Mouse (Mus musculus) heart, embryonic 14.5 days (tissue): ENCODE results near the gene Nup133. TPM values are rescaled to one million over a fixed set of nuclear protein-coding genes. Genes with fewer than 3 reads are reported as not detected.

Source experiments
- ATAC-seq: fragments of 200-750 bp; cut with Nextera tagmentation; 2 replicates; pipeline ENCODE4 v1.8.0; 2017; ENCODE audit warnings: low read depth, moderate TSS enrichment; ENCODE audit not compliant: insufficient number of reproducible peaks, insufficient read depth, low FRiP score
- H3K27ac ChIP-seq, 2 experiments: fragments of 200-500 bp in 1 of 2; fragments of 300-500 bp in 1 of 2; sonication (generic) in 1 of 2; replicated peaks in 1 of 2; 2 replicates each; pipeline ENCODE4 v1.5.1; 2012 to 2014; ENCODE audit warnings: low read depth in 2 of 2, low read length in 2 of 2, control low read depth in 1 of 2, mild to moderate bottlenecking in 1 of 2, mixed read lengths in 1 of 2; ENCODE audit not compliant: control insufficient read depth in 1 of 2, insufficient read depth in 1 of 2
- H3K27me3 ChIP-seq: fragments of 300-500 bp; sonication (generic); 2 replicates; pipeline ENCODE4 v1.6.1; 2014; ENCODE audit warnings: mild to moderate bottlenecking, low read length, control low read depth; ENCODE audit not compliant: control insufficient read depth, insufficient read depth
- H3K36me3 ChIP-seq: fragments of 300-500 bp; sonication (generic); 2 replicates; pipeline ENCODE4 v1.6.1; 2014; ENCODE audit warnings: mild to moderate bottlenecking, control low read depth, low read length, mixed read lengths; ENCODE audit not compliant: control insufficient read depth, insufficient read depth
- H3K4me1 ChIP-seq, 2 experiments: fragments of 200-500 bp in 1 of 2; fragments of 300-500 bp in 1 of 2; sonication (generic) in 1 of 2; 2 replicates each; pipeline ENCODE4 v1.6.1; 2012 to 2014; ENCODE audit warnings: low read length in 2 of 2, control low read depth in 1 of 2, mixed read lengths in 1 of 2; ENCODE audit not compliant: control insufficient read depth in 2 of 2, insufficient read depth in 2 of 2
- H3K4me2 ChIP-seq: fragments of 300-500 bp; sonication (generic); 2 replicates; pipeline ENCODE4 v1.6.1; 2014; ENCODE audit warnings: mild to moderate bottlenecking, low read length
- H3K4me3 ChIP-seq, 2 experiments: fragments of 200-500 bp in 1 of 2; fragments of 300-500 bp in 1 of 2; sonication (generic) in 1 of 2; 2 replicates each; pipeline ENCODE4 v1.5.1; 2012 to 2014; ENCODE audit warnings: low read length in 2 of 2, mild to moderate bottlenecking in 2 of 2, control low read depth in 1 of 2, low read depth in 1 of 2, moderate library complexity in 1 of 2; ENCODE audit not compliant: control insufficient read depth in 1 of 2, insufficient read depth in 1 of 2
- H3K9ac ChIP-seq: fragments of 300-500 bp; sonication (generic); 2 replicates; pipeline ENCODE4 v1.6.1; 2014; ENCODE audit warnings: mild to moderate bottlenecking, low read length
- H3K9me3 ChIP-seq: fragments of 300-500 bp; sonication (generic); 2 replicates; pipeline ENCODE4 v1.6.1; 2016; ENCODE audit warnings: low read length, control low read depth; ENCODE audit not compliant: control insufficient read depth
- WGBS: fragments of 180-500 bp; shearing (Covaris S2); extraction: QIAGEN DNeasy Blood & Tissue Kit; methylation state at CpG from one replicate; pipeline ENCODE4 v1.1.7; 2014; 5-methylcytosine and 5-hydroxymethylcytosine counted together
- polyA plus RNA-seq: library from polyadenylated mRNA; unstranded; fragments of >200 nt; fragmentation: Nextera tagmentation; extraction: Ambion mirVana; gene quantifications from 2 replicates; pipeline ENCODE4 v1.2.1, GENCODE M21; 2014

Gene Nup133
- polyA plus RNA-seq, 1 experiment from 2014 or later, result 24.2 TPM

- peak; percentile 96 for ATAC-seq
- Histone ChIP-seq H3K36me3 (no peaks in the 10 kb centered on the region), H3K9me3 (no peaks in the 10 kb centered on the region), H3K4me1 (peaks cover 23 to 26% of the 10 kb centered on the region in 2 experiments), H3K4me3 (peak within 1 kb of the TSS; percentile 77 to 93), H3K27ac (peak within 1 kb of the TSS; percentile 84 to 86), H3K27me3 (no peaks in the 10 kb centered on the region), H3K9ac (peak within 1 kb of the TSS; percentile 96), H3K4me2 (peak within 1 kb of the TSS; percentile 94)
- WGBS, result under 1% methylated on average over 39 of the region's 56 CpGs
These were observed 33.8 kb upstream of the Nup133 start, which contains the start of gene Abcb10 for GRCm38 (mm10) chr8:123982826-123983400. Gene Abcb10, minus strand, starts transcription at chr8:123983122.

- ATAC-seq, result peak; percentile 10; the same call in 1 of the 2 replicates
- Histone ChIP-seq H3K9ac (peak overlapping the region; percentile 96), H3K4me1 (peaks cover 25 to 31% of the 10 kb centered on the region in 2 experiments)
These were observed 33.3 kb upstream of the Nup133 start for GRCm38 (mm10) chr8:123982291-123982793.

GRCm38 (mm10) chr8:123981674-123982073, 32.6 kb upstream of the Nup133 start:
- H3K9ac ChIP-seq, result peak overlapping the region; percentile 96
- no peak overlapping the region for H3K27ac ChIP-seq
- peaks cover 25 to 31% of the 10 kb centered on the region in 2 experiments for H3K4me1 ChIP-seq
- H3K4me2 ChIP-seq, result peak overlapping the region; percentile 94
- H3K4me3 ChIP-seq, result peak overlapping the region; percentile 8 to 93; a peak in 3 of 4 replicates
- H3K27me3 ChIP-seq, result no peaks in the 10 kb centered on the region
- ATAC-seq, result no peak
- 41% methylated on average over 4 of the region's 4 CpGs for WGBS
- no peaks in the 10 kb centered on the region for H3K36me3 ChIP-seq
- H3K9me3 ChIP-seq, result no peaks in the 10 kb centered on the region

More at GRCm38 (mm10) chr8:123982291-123982793, 33.3 kb upstream of the Nup133 start:
- under 1% methylated on average over 48 of the region's 48 CpGs for WGBS
- Histone ChIP-seq H3K27me3 (no peaks in the 10 kb centered on the region), H3K36me3 (no peaks in the 10 kb centered on the region), H3K4me3 (peak overlapping the region; percentile 77 to 93), H3K27ac (peak overlapping the region; percentile 57 to 84), H3K9me3 (no peaks in the 10 kb centered on the region), H3K4me2 (peak overlapping the region; percentile 94)

- no peaks in the 10 kb centered on the region for H3K36me3 ChIP-seq
- no peak overlapping the region for H3K9ac ChIP-seq
- ATAC-seq, result no peak
- H3K9me3 ChIP-seq, result no peaks in the 10 kb centered on the region
- H3K4me3 ChIP-seq, result no peak overlapping the region
- peaks cover 25 to 31% of the 10 kb centered on the region in 2 experiments for H3K4me1 ChIP-seq
- H3K27me3 ChIP-seq, result no peaks in the 10 kb centered on the region
- no peak overlapping the region; the same call in 1 of the 2 replicates for H3K4me2 ChIP-seq
- 47% methylated on average over 4 of the region's 4 CpGs for WGBS
- H3K27ac ChIP-seq, result no peak overlapping the region
These were observed 31.2 kb upstream of the Nup133 start for GRCm38 (mm10) chr8:123980239-123980638.

- Histone ChIP-seq H3K9me3 (no peaks in the 10 kb centered on the region), H3K4me2 (peak overlapping the region; percentile 51), H3K9ac (peak overlapping the region; percentile 31; the same call in 1 of the 2 replicates), H3K4me1 (peaks cover 25 to 31% of the 10 kb centered on the region in 2 experiments), H3K27ac (peak overlapping the region; percentile 65 to 69), H3K27me3 (no peaks in the 10 kb centered on the region), H3K4me3 (no peak overlapping the region), H3K36me3 (no peaks in the 10 kb centered on the region)
- no peak for ATAC-seq
- WGBS, result 8% methylated on average over 8 of the region's 8 CpGs
These were observed 29.9 kb upstream of the Nup133 start for GRCm38 (mm10) chr8:123978926-123979325.

GRCm38 (mm10) chr8:123978166-123978838, 29.2 kb upstream of the Nup133 start:
- no peak for ATAC-seq
- Histone ChIP-seq H3K36me3 (no peaks in the 10 kb centered on the region), H3K4me2 (peak overlapping the region; percentile 51), H3K4me3 (no peak overlapping the region), H3K4me1 (peaks cover 25 to 31% of the 10 kb centered on the region in 2 experiments), H3K9me3 (no peaks in the 10 kb centered on the region), H3K27ac (peak overlapping the region; percentile 65 to 69), H3K27me3 (no peaks in the 10 kb centered on the region), H3K9ac (peak overlapping the region; percentile 31; the same call in 1 of the 2 replicates)
- WGBS, result 19% methylated on average over 14 of the region's 14 CpGs

- peak overlapping the region; percentile 51 for H3K4me2 ChIP-seq
- ATAC-seq, result no peak
- WGBS, result 84% methylated on average over 4 of the region's 4 CpGs
- H3K27ac ChIP-seq, result peak overlapping the region in 1 of 2 experiments; percentile 65; a peak in 3 of 4 replicates
- H3K27me3 ChIP-seq, result no peaks in the 10 kb centered on the region
- no peaks in the 10 kb centered on the region for H3K9me3 ChIP-seq
- H3K4me3 ChIP-seq, result no peak overlapping the region
- no peaks in the 10 kb centered on the region for H3K36me3 ChIP-seq
- no peak overlapping the region; the same call in 1 of the 2 replicates for H3K9ac ChIP-seq
- H3K4me1 ChIP-seq, result peaks cover 25 to 31% of the 10 kb centered on the region in 2 experiments
These were observed 28.4 kb upstream of the Nup133 start for GRCm38 (mm10) chr8:123977499-123977898.
